Mouse (Mus musculus) CH12.LX (cell line): ENCODE measurements around the gene Cped1. TPM values are rescaled to one million over a fixed set of nuclear protein-coding genes. Genes with fewer than 3 reads are reported as not detected.

Experiments
- DNase-seq: peaks from one replicate; pipeline ENCODE4 v3.0.0-alpha.2; 2013; ENCODE audit errors: extremely low read depth
- H3K27ac ChIP-seq: 2 replicates; pipeline ENCODE4 v1.5.1; 2012; ENCODE audit warnings: low read depth, mild to moderate bottlenecking, control low read depth, moderate library complexity; ENCODE audit not compliant: insufficient read depth
- H3K27me3 ChIP-seq: replicated peaks from 2 replicates; pipeline ENCODE3; 2012; ENCODE audit warnings: inconsistent platforms
- H3K36me3 ChIP-seq, 2 experiments: replicated peaks in 1 of 2; 2 replicates each; pipeline versions ENCODE3 to v1.6.1; 2012; ENCODE audit warnings: inconsistent platforms in 1 of 2, low read length in 1 of 2, mild to moderate bottlenecking in 1 of 2, mixed read lengths in 1 of 2, moderate library complexity in 1 of 2; ENCODE audit not compliant: control insufficient read depth in 1 of 2, insufficient read depth in 1 of 2
- H3K4me1 ChIP-seq, 2 experiments: 2 replicates each; pipeline ENCODE4 v1.6.1; 2012; ENCODE audit warnings: inconsistent platforms in 1 of 2, moderate library complexity in 1 of 2; ENCODE audit not compliant: insufficient read depth in 2 of 2, control insufficient read depth in 1 of 2
- H3K4me2 ChIP-seq: 2 replicates; pipeline ENCODE4 v1.6.1; 2012; ENCODE audit warnings: low read depth, mild to moderate bottlenecking, control low read depth; ENCODE audit not compliant: poor library complexity, insufficient read depth, severe bottlenecking
- H3K4me3 ChIP-seq, 3 experiments: fragments of 150-350 bp in 1 of 3; sonication (generic) in 1 of 3; replicated peaks in 1 of 3; 2 replicates each; pipeline versions ENCODE3 to v1.5.1; 2011 to 2012; ENCODE audit warnings: low read depth in 2 of 3, low read length in 2 of 3, mild to moderate bottlenecking in 2 of 3, moderate library complexity in 2 of 3, control low read depth in 1 of 3, improper control_type of control experiment in 1 of 3, inconsistent platforms in 1 of 3, mixed read lengths in 1 of 3; ENCODE audit not compliant: poor library complexity in 1 of 3
- H3K79me2 ChIP-seq: replicated peaks from 2 replicates; pipeline ENCODE4 v1.6.1; 2012; ENCODE audit warnings: mild to moderate bottlenecking, moderate library complexity; ENCODE audit not compliant: control insufficient read depth, poor library complexity, insufficient read depth, severe bottlenecking; ENCODE audit errors: extremely low read depth
- H3K9ac ChIP-seq: 2 replicates; pipeline ENCODE4 v1.6.1; 2012; ENCODE audit warnings: low read depth, mild to moderate bottlenecking, control low read depth, moderate library complexity; ENCODE audit not compliant: insufficient read depth
- H3K9me3 ChIP-seq: replicated peaks from 2 replicates; pipeline ENCODE3; 2012; ENCODE audit warnings: low read length, inconsistent platforms, mixed read lengths
- BHLHE40 ChIP-seq: IDR thresholded peaks from 2 replicates; pipeline ENCODE4 v1.6.1; 2011; ENCODE audit warnings: mild to moderate bottlenecking, low read depth, low read length, improper control_type of control experiment
- ELF1 ChIP-seq: IDR thresholded peaks from 2 replicates; pipeline ENCODE4 v1.6.1; 2014; ENCODE audit warnings: low read depth, mild to moderate bottlenecking, inconsistent platforms, low read length, improper control_type of control experiment
- ETS1 ChIP-seq: conservative IDR thresholded peaks from 2 replicates; pipeline ENCODE4 v1.6.1; 2012; ENCODE audit warnings: low read depth, mild to moderate bottlenecking, inconsistent platforms, low read length, improper control_type of control experiment, moderate library complexity
- JUN ChIP-seq: IDR thresholded peaks from 2 replicates; pipeline ENCODE4 v1.6.1; 2011; ENCODE audit warnings: low read depth, mild to moderate bottlenecking, low read length, improper control_type of control experiment, moderate library complexity; ENCODE audit not compliant: insufficient read depth
- MAFK ChIP-seq: IDR thresholded peaks from 2 replicates; pipeline ENCODE4 v1.6.1; 2011; ENCODE audit warnings: low read length, improper control_type of control experiment; ENCODE audit not compliant: insufficient replicate concordance
- MEF2A ChIP-seq: IDR thresholded peaks from 2 replicates; pipeline ENCODE4 v1.6.1; 2014; ENCODE audit warnings: low read depth, mild to moderate bottlenecking, inconsistent platforms, low read length, improper control_type of control experiment, borderline replicate concordance
- MXI1 ChIP-seq: IDR thresholded peaks from 2 replicates; pipeline ENCODE4 v1.6.1; 2011; ENCODE audit warnings: mild to moderate bottlenecking, low read depth, low read length, improper control_type of control experiment
- NELFE ChIP-seq: IDR thresholded peaks from 2 replicates; pipeline ENCODE4 v1.6.1; 2011; ENCODE audit warnings: low read depth, low read length, improper control_type of control experiment
- NRF1 ChIP-seq: IDR thresholded peaks from 2 replicates; pipeline ENCODE4 v1.6.1; 2014; ENCODE audit warnings: low read depth, mild to moderate bottlenecking, inconsistent platforms, low read length, improper control_type of control experiment, moderate library complexity
- POLR2AphosphoS2 ChIP-seq: IDR thresholded peaks from 2 replicates; pipeline ENCODE4 v1.6.1; 2011; ENCODE audit warnings: low read depth, low read length, improper control_type of control experiment
- RAD21 ChIP-seq: IDR thresholded peaks from 2 replicates; pipeline ENCODE4 v1.6.1; 2011; ENCODE audit warnings: low read depth, mild to moderate bottlenecking, low read length, improper control_type of control experiment, moderate library complexity
- RCOR1 ChIP-seq: conservative IDR thresholded peaks from 2 replicates; pipeline ENCODE4 v1.6.1; 2012; ENCODE audit warnings: low read depth, mild to moderate bottlenecking, inconsistent platforms, low read length, improper control_type of control experiment
- USF2 ChIP-seq: conservative IDR thresholded peaks from 2 replicates; pipeline ENCODE4 v1.6.1; 2011; ENCODE audit warnings: low read depth, low read length, improper control_type of control experiment
- dilution Hi-C: fragments of 300-500 bp; cut with MboI; formaldehyde crosslinking; loops from 2 replicates; pipeline ENCODE4 v1.14.3; 2020; ENCODE audit warnings: low sequenced_read_pairs; ENCODE audit not compliant: extremely low pct_unique_long_range_greater_than_20kb, extremely low pct_ligation_motif_present
- in situ Hi-C: fragments of 300-500 bp; cut with MboI; formaldehyde crosslinking; loops from 3 replicates; pipeline ENCODE4 v1.14.3; 2019; ENCODE audit warnings: low sequenced_read_pairs, low pct_ligation_motif_present, low pct_unique_long_range_greater_than_20kb, mixed read lengths
- polyA plus RNA-seq: library from polyadenylated mRNA; unstranded; fragments of >175 nt; gene quantifications from 2 replicates; pipeline ENCODE4 v1.2.1, GENCODE M21; 2012; ENCODE audit warnings: low read depth; ENCODE audit not compliant: insufficient read length
- total RNA-seq, 2 experiments: library from RNA; depleted of rRNA; stranded (reverse); fragments of 300-350 nt in 1 of 2; fragments of >200 nt in 1 of 2; gene quantifications; 2 replicates each; pipeline ENCODE4 v1.2.3; 2012 to 2014

The Cped1 gene
- total and polyA plus RNA-seq, 3 experiments: 0.51 to 6.8 (median 1.1) TPM

DNA sequence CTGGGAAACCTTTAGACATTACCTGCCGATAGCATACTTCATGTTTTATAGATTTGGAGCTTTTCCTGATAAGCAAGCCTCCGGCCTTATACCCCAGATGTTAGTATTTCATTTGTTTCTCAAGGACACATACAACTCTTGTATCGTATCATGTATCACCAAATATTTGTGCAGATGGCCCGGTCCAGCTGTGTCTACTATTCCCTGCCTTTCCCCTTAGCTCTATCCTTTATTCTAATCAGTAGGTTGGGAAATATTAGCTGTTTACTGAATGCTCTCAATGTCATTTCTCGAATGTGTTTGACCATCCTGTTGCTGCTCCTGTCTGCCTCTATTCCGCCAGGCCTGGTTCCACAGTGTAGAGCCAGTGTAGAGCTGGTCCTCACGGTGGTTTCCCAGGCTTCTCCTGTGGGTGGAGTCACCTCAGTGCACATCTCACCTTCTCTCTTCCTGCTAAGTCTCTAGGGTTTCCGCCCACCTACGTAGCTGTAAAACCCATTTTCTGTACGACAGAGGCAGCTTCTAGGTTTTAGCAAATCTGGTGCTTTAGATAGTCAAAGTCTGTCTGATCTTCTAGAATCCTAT lies 18.3 kb downstream of the Cped1 start:
- Histone ChIP-seq H3K4me2 (peak overlapping the region; percentile 21; the same call in 1 of the 2 replicates), H3K9ac (no peak overlapping the region), H3K4me3 (no peak overlapping the region), H3K27ac (no peak overlapping the region), H3K36me3 (no peaks in the 10 kb centered on the region), H3K27me3 (no peaks in the 10 kb centered on the region), H3K9me3 (no peaks in the 10 kb centered on the region), H3K79me2 (no peaks in the 10 kb centered on the region), H3K4me1 (peaks cover 4 to 13% of the 10 kb centered on the region in 2 experiments)
- dilution Hi-C loops: no loop called here
- no peak for TF ChIP-seq USF2
- no peak for TF ChIP-seq RCOR1
- no peak for TF ChIP-seq ETS1
- no peak for TF ChIP-seq NELFE
- no peak for TF ChIP-seq JUN
- 0 out of 2 replicates have a peak, but pooled peaks have one; percentile 29 for TF ChIP-seq ELF1
- TF ChIP-seq RAD21: no peak
- peak; percentile 24 for DNase-seq
- in situ Hi-C loops: no loop called here

DNA sequence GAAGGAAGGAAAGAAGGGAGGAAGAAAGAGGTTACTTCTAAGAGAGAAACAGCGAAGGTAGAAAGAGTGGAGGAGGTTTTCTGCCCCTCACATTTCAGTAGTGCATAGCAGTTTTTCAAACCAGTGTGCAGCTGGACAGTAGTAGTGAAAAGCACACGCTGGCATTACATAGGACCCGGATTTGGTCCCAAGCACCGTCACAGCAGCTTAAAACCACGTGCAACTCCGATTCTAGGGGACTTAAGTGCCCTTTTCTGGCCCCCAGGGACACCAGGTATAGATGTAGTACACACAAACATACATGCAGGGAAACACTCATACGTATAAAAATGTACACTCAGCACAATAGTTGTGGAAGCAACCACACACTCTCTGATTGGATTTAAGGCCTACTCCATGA lies 22.6 kb downstream of the Cped1 start:
- H3K4me2 ChIP-seq: no peak overlapping the region
- no peak for TF ChIP-seq BHLHE40
- 0 out of 2 replicates have a peak, but pooled peaks have one; percentile 15 for TF ChIP-seq MAFK
- no peak for TF ChIP-seq POLR2AphosphoS2
- no peak for TF ChIP-seq MXI1
- no peak for TF ChIP-seq USF2
- no peak for TF ChIP-seq NRF1
- no peak for TF ChIP-seq MEF2A
- H3K27ac ChIP-seq: no peak overlapping the region
- no peak overlapping the region for H3K9ac ChIP-seq
- DNase-seq: no peak
- no peaks in the 10 kb centered on the region for H3K9me3 ChIP-seq
- no peak overlapping the region for H3K4me3 ChIP-seq
- H3K36me3 ChIP-seq: no peaks in the 10 kb centered on the region
- dilution Hi-C loops (no loop called here), in situ Hi-C loops (no loop called here)
- peaks cover 4 to 15% of the 10 kb centered on the region in 2 experiments for H3K4me1 ChIP-seq
- H3K79me2 ChIP-seq: no peaks in the 10 kb centered on the region
- H3K27me3 ChIP-seq: no peaks in the 10 kb centered on the region
